11 mouse cellular contexts compared by ENCODE assay signal in genomic region chr19:46987646-46988045, GRCm38 (mm10). TPM values are rescaled to one million over a fixed set of nuclear protein-coding genes. Genes with fewer than 3 reads are reported as not detected.
A peak's percentile ranks its signal among the peaks of the same experiment; 100 is the strongest.
DNase-seq lines count a peak whose midpoint lies in the region; ATAC-seq and TF ChIP-seq lines count a peak whose summit lies in the region.
"Had no signal": no experiment of that assay in that cellular context is flagged by ENCODE, and none has a peak within 500 bp of the region (broad histone marks: within the 10 kb centered on the region; RNA-seq: fewer than 3 reads in every experiment).

No protein-coding gene starts in this region.

- intact Hi-C loops in heart, adult 2 months (cut with DNase I): no loop called here
- intact Hi-C loops in left cerebral cortex, postnatal 25 days (cut with DNase I): no loop called here

- no peaks in the 10 kb centered on the region for H3K36me3 ChIP-seq in heart, adult 2 months (ENCODE audit: control insufficient read depth, insufficient read depth, low read length)
- peaks cover 0 to 44% of the 10 kb centered on the region in 2 experiments; a peak in 2 of 4 replicates for H3K36me3 ChIP-seq in MEL (ENCODE audit: control insufficient read depth in 1 of 2, insufficient read depth in 2 of 2, low read length in 2 of 2)
- H3K36me3 ChIP-seq: limb, embryonic 13.5 days; neural tube, embryonic 15.5 days had no signal

- no peak for TF ChIP-seq EP300 in heart, adult 2 months (IDR thresholded peaks at IDR 0.05; ENCODE audit: insufficient read depth, low read depth, low read length)
- peak in 1 of 2 experiments; percentile 16; a peak in 2 of 4 replicates for TF ChIP-seq EP300 in MEL (IDR thresholded peaks at IDR 0.05; ENCODE audit: low read depth in 1 of 2, low read length in 2 of 2)

- peak; percentile 62 for ATAC-seq in megakaryocyte, adult 5-6 weeks (ENCODE audit: poor library complexity, severe bottlenecking)

- no peaks in the 10 kb centered on the region for H3K4me1 ChIP-seq in heart, adult 2 months (ENCODE audit: control insufficient read depth, insufficient read depth, low read length)
- peaks cover 20 to 51% of the 10 kb centered on the region in 2 experiments for H3K4me1 ChIP-seq in MEL (ENCODE audit: control insufficient read depth in 1 of 2, insufficient read depth in 2 of 2, low read length in 2 of 2)

- no peak overlapping the region for H3K27ac ChIP-seq in heart, adult 2 months
- H3K27ac ChIP-seq in MEL (ENCODE audit: control insufficient read depth, low read depth, low read length): peak overlapping the region; percentile 98
- H3K27ac ChIP-seq: limb, embryonic 13.5 days; neural tube, embryonic 15.5 days had no signal

- no peak overlapping the region for H3K9ac ChIP-seq in heart, adult 2 months (ENCODE audit: low read depth, low read length)
- H3K9ac ChIP-seq in MEL (ENCODE audit: control insufficient read depth, low read depth, low read length, poor library complexity, severe bottlenecking): peak overlapping the region; percentile 73
- H3K9ac ChIP-seq: limb, embryonic 13.5 days; neural tube, embryonic 15.5 days had no signal

- TF ChIP-seq CTCF in heart, adult 2 months (IDR thresholded peaks at IDR 0.05): no peak
- TF ChIP-seq CTCF in MEL (IDR thresholded peaks at IDR 0.05 in 2 of 3, conservative IDR thresholded peaks at IDR 0.05 in 1 of 3; ENCODE audit: control insufficient read depth in 1 of 3, insufficient read depth in 1 of 3, low read depth in 2 of 3, low read length in 3 of 3, poor library complexity in 1 of 3, severe bottlenecking in 1 of 3): no peak

- H3K4me3 ChIP-seq in heart, adult 2 months: no peak overlapping the region
- peak overlapping the region; percentile 12 to 22 for H3K4me3 ChIP-seq in MEL (ENCODE audit: control insufficient read depth in 1 of 2, insufficient read depth in 1 of 2, low read depth in 2 of 2, low read length in 2 of 2)
- H3K4me3 ChIP-seq: limb, embryonic 13.5 days; neural tube, embryonic 15.5 days had no signal

- 0 out of 2 replicates have a peak, but pooled peaks have one; percentile 30 for TF ChIP-seq POLR2A in heart, adult 2 months (IDR thresholded peaks at IDR 0.05; ENCODE audit: insufficient read depth, low read depth, low read length)
- TF ChIP-seq POLR2A in MEL (IDR thresholded peaks at IDR 0.05; ENCODE audit: control insufficient read depth in 1 of 2, insufficient read depth in 1 of 2, low read depth in 1 of 2, low read length in 2 of 2, poor library complexity in 1 of 2): no peak

- DNase-seq in heart, adult 2 months: peak; percentile 30 to 51
- DNase-seq in heart, postnatal 4 days: no peak
- peak; percentile 74 for DNase-seq in MEL (ENCODE audit: low read depth, low spot score)
- peak; percentile 55 for DNase-seq in liver
- DNase-seq in MN1 (ENCODE audit: low spot score): no peak
- DNase-seq in left cerebral cortex, postnatal 25 days (ENCODE audit: low spot score in 2 of 2): no peak
- DNase-seq in adrenal gland, adult 18-20 months (ENCODE audit: low spot score in 2 of 2): no peak

- no peaks in the 10 kb centered on the region for H3K79me2 ChIP-seq in heart, adult 2 months (replicated peaks; ENCODE audit: control insufficient read depth, insufficient read depth, low read length)
- H3K79me2 ChIP-seq in MEL (ENCODE audit: control insufficient read depth, insufficient read depth, low read length, poor library complexity): peaks cover 6% of the 10 kb centered on the region; the same call in 1 of the 2 replicates

- no peak for TF ChIP-seq RAD21 in MEL (IDR thresholded peaks at IDR 0.05; ENCODE audit: low read depth, low read length)

- WGBS in heart, adult 2 months: 62% methylated on average over 6 of the region's 6 CpGs

- no peaks in the 10 kb centered on the region for H3K27me3 ChIP-seq in heart, adult 2 months (ENCODE audit: control insufficient read depth, insufficient read depth, low read length)
- H3K27me3 ChIP-seq in MEL (ENCODE audit: control insufficient read depth in 1 of 2, insufficient read depth in 2 of 2, low read length in 2 of 2): no peaks in the 10 kb centered on the region
- H3K27me3 ChIP-seq: CH12.LX; limb, embryonic 13.5 days; neural tube, embryonic 15.5 days had no signal

- H3K9me3 ChIP-seq in MEL (replicated peaks; ENCODE audit: insufficient read depth, low read length): no peaks in the 10 kb centered on the region
- H3K9me3 ChIP-seq: limb, embryonic 13.5 days; neural tube, embryonic 15.5 days had no signal

TF ChIP-seq in MEL, 35 proteins besides CTCF, POLR2A, EP300 and RAD21:
- peak; percentile 22; the same call in 1 of the 2 replicates for TF ChIP-seq RCOR1 (IDR thresholded peaks at IDR 0.05; ENCODE audit: low read depth, low read length)
- no peak for TF ChIP-seq HCFC1 (IDR thresholded peaks at IDR 0.05; ENCODE audit: low read depth, low read length)

RNA-seq across cellular contexts. Expression of gene Ina, which starts 26.9 kb away (rescaled TPM):
- under 1 TPM in 1 of 2 experiments, not detected in 1; 0.11 TPM for total RNA-seq in heart, adult 2 months (2021)
- polyA plus RNA-seq in heart, adult 2 months (2012; rRNA removed): 0.04 and 0.09 TPM in 2 replicates
- under 1 TPM in 1 of 2 experiments, not detected in 1; 0.16 TPM for total RNA-seq in heart, postnatal 4 days (2021)
- total RNA-seq in MEL (2012; rRNA removed): not detected in 2 replicates
- not detected for polyA plus RNA-seq in MEL (2012; ENCODE audit: insufficient read depth in 1 of 2, insufficient read length in 2 of 2, low read depth in 1 of 2, low replicate concordance in 2 of 2, missing spikeins in 1 of 2)
- total RNA-seq in megakaryocyte, adult 5-6 weeks (2015): not detected in 2 replicates
- not detected in 2 replicates for total RNA-seq in megakaryocyte, adult 5-6 weeks (2017)
- total RNA-seq in left cerebral cortex, postnatal 25 days (2021): 100 to 1,000 TPM; 208 to 211 TPM
- 1 to 10 TPM; 7.8 to 8.6 TPM for total RNA-seq in adrenal gland, adult 18-20 months (2021)
- total RNA-seq: CH12.LX had no signal

RNA-seq across cellular contexts. Expression of gene Nt5c2, which starts 27.3 kb away (rescaled TPM):
- 10 to 100 TPM; 58.2 to 63.9 TPM for total RNA-seq in heart, adult 2 months (2021)
- 16.7 and 24.5 TPM in 2 replicates for polyA plus RNA-seq in heart, adult 2 months (2012; rRNA removed)
- total RNA-seq in heart, postnatal 4 days (2021): 100 to 1,000 TPM; 147 to 157 TPM
- total RNA-seq in MEL (2012; rRNA removed): 64.6 and 65.0 TPM in 2 replicates
- polyA plus RNA-seq in MEL (2012; ENCODE audit: insufficient read depth in 1 of 2, insufficient read length in 2 of 2, low read depth in 1 of 2, low replicate concordance in 2 of 2, missing spikeins in 1 of 2): 100 to 1,000 TPM; 147 to 455 TPM
- 32.5 and 36.1 TPM in 2 replicates for total RNA-seq in megakaryocyte, adult 5-6 weeks (2015)
- total RNA-seq in megakaryocyte, adult 5-6 weeks (2017): 42.1 and 43.6 TPM in 2 replicates
- 10 to 100 TPM; 73.0 to 74.4 TPM for total RNA-seq in left cerebral cortex, postnatal 25 days (2021)
- 10 to 100 TPM; 57.5 to 68.4 TPM for total RNA-seq in adrenal gland, adult 18-20 months (2021)

Comparison
In these comparisons a context has a peak if more than half of its experiments do, and no peak if none do; other contexts are left out.
1. DNase-seq: peak in heart, adult 2 months (2 of 2), MEL (single experiment) and liver (single experiment); none in heart, postnatal 4 days (single experiment), MN1 (single experiment), left cerebral cortex, postnatal 25 days (0 of 2) and adrenal gland, adult 18-20 months (0 of 2).
2. RNA of gene Ina, which starts 26.9 kb away (total RNA-seq): 208 to 211 TPM in left cerebral cortex, postnatal 25 days; 7.8 to 8.6 TPM in adrenal gland, adult 18-20 months, 0.16 TPM in heart, postnatal 4 days, 0.11 TPM in heart, adult 2 months, not detected in MEL and not detected in megakaryocyte, adult 5-6 weeks; every median in the first group is over 10 times any median in the second.